Mouse (Mus musculus) gastrocnemius, postnatal 4 days (tissue): ENCODE measurements around the gene Gm29554. TPM values are rescaled to one million over a fixed set of nuclear protein-coding genes. Genes with fewer than 3 reads are reported as not detected.
"Not testable (repeated sequence)": the region's sequence is repeated elsewhere in the genome, so short reads cannot be mapped to it uniquely, and the experiment has no call there.

ENCODE experiments used
- DNase-seq, 2 experiments: peaks; one replicate each; pipeline ENCODE4 v3.0.0; 2021 to 2022; ENCODE audit warnings: low spot score in 2 of 2, mixed read lengths in 2 of 2
- long read RNA-seq, 2 experiments: library from polyadenylated mRNA; stranded (forward); transcript quantifications; one replicate each; pipeline ENCODE4 v2.0.0; 2021
- total RNA-seq, 2 experiments: library from RNA; stranded (reverse); gene quantifications; 2 replicates each; pipeline ENCODE4 v1.2.3; 2021

Gm29554 gene
- not detected for total RNA-seq
- long read RNA-seq, experiment 1, result 0 reads
- long read RNA-seq, experiment 2, result 0 reads

DNA sequence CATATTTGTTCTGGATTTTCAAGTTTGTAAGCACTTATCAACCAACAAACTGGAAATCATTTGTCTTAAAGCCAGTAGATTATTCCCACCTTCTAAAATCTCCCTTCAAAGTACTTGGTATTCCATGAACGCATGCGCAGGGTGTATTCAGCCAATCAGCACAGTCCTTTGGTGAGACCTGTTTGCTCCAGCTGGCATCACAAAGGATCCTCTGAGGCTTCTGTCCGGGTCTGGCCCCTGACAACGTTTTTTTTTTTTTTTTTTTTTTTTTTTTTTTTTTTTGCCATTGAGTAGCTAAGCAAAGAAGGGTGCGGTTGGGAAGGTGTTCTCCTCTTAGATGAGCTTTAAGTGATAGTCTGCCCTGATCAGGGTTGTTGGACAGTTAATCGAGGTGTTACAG is at the start of gene Gm29554:
Gm29554 (plus strand) TSS at position 301 of the 400 bp plus-strand sequence.
- DNase-seq, result not testable (repeated sequence)

Other genes starting within 250 kb of the Gm29554 start
- gene Gm20812, start 108.0 kb downstream of the Gm29554 start, total RNA-seq, result not detected